Mouse (Mus musculus): ENCODE measurements around the gene Lpp.

GRCm38 (mm10) chr16:24393556-24394210 is 376 bp downstream of the Lpp start:
- TF ChIP-seq EP300 (IDR thresholded peaks at IDR 0.05; ENCODE audit: low read length): no peak
- no peak for TF ChIP-seq USF1 (IDR thresholded peaks at IDR 0.05; ENCODE audit: low read depth, low read length)
- TF ChIP-seq ETS1 (conservative IDR thresholded peaks at IDR 0.05; ENCODE audit: low read depth, low read length): no peak
- TF ChIP-seq E2F4 (IDR thresholded peaks at IDR 0.05; ENCODE audit: insufficient replicate concordance, low read depth, low read length): no peak
- no peak for TF ChIP-seq MAX (IDR thresholded peaks at IDR 0.05; ENCODE audit: low read length)
- TF ChIP-seq CHD2 (IDR thresholded peaks at IDR 0.05; ENCODE audit: low read length): no peak
- TF ChIP-seq CTCF (conservative IDR thresholded peaks at IDR 0.05 in 1 of 2, IDR thresholded peaks at IDR 0.05 in 1 of 2; ENCODE audit: low read depth in 2 of 2, low read length in 2 of 2): no peak

Measured in CH12.LX (cell line).